Mouse (Mus musculus) liver, postnatal 0 days (tissue): Measurements from ENCODE around the gene 9130019O22Rik. TPM values are rescaled to one million over a fixed set of nuclear protein-coding genes. Genes with fewer than 3 reads are reported as not detected.
"Not testable (repeated sequence)": the region's sequence is repeated elsewhere in the genome, so short reads cannot be mapped to it uniquely, and the experiment has no call there.

Source experiments
- ATAC-seq: fragments of 200-750 bp; cut with Nextera tagmentation; 2 replicates; pipeline ENCODE4 v1.8.0; 2017; ENCODE audit warnings: mild to moderate bottlenecking, moderate library complexity
- DNase-seq: peaks from one replicate; pipeline ENCODE4 v3.0.0-alpha.2; 2016
- H3K27ac ChIP-seq: fragments of 300-500 bp; sonication (generic); 2 replicates; pipeline ENCODE4 v1.5.1; 2014; ENCODE audit warnings: antibody characterized with exemption, moderate library complexity, mild to moderate bottlenecking, low read depth
- H3K27me3 ChIP-seq: fragments of 300-500 bp; sonication (generic); 2 replicates; pipeline ENCODE4 v1.6.1; 2014; ENCODE audit warnings: low read length, control low read depth, mixed read lengths; ENCODE audit not compliant: insufficient read depth
- H3K36me3 ChIP-seq: fragments of 300-500 bp; sonication (generic); replicated peaks from 2 replicates; pipeline ENCODE4 v1.6.1; 2014; ENCODE audit warnings: mild to moderate bottlenecking, control low read depth, low read length, moderate library complexity, mixed read lengths; ENCODE audit not compliant: insufficient read depth
- H3K4me1 ChIP-seq: fragments of 300-500 bp; sonication (generic); 2 replicates; pipeline ENCODE4 v1.6.1; 2014; ENCODE audit warnings: antibody characterized with exemption, mild to moderate bottlenecking, control low read depth; ENCODE audit not compliant: insufficient read depth
- H3K4me2 ChIP-seq: fragments of 300-500 bp; sonication (generic); 2 replicates; pipeline ENCODE4 v1.6.1; 2014; ENCODE audit warnings: low read depth, mild to moderate bottlenecking, low read length, moderate library complexity, mixed read lengths
- H3K4me3 ChIP-seq: fragments of 300-500 bp; sonication (generic); 2 replicates; pipeline ENCODE4 v1.5.1; 2014; ENCODE audit warnings: low read depth, low read length
- H3K9ac ChIP-seq: fragments of 300-500 bp; sonication (generic); replicated peaks from 2 replicates; pipeline ENCODE4 v1.6.1; 2014; ENCODE audit warnings: mild to moderate bottlenecking, moderate library complexity
- H3K9me3 ChIP-seq: fragments of 300-500 bp; sonication (generic); 2 replicates; pipeline ENCODE4 v1.6.1; 2016; ENCODE audit warnings: mild to moderate bottlenecking, control low read depth, low read length, mixed read lengths
- CTCF ChIP-seq: sonication (generic); IDR thresholded peaks from 2 replicates; pipeline ENCODE4 v1.5.1; 2016; ENCODE audit warnings: antibody characterized with exemption, low read depth
- EP300 ChIP-seq: IDR thresholded peaks from 2 replicates; pipeline ENCODE4 v1.6.1; 2016; ENCODE audit warnings: antibody characterized with exemption, low read depth, mild to moderate bottlenecking
- WGBS: fragments of 180-500 bp; shearing (Covaris S2); extraction: QIAGEN DNeasy Blood & Tissue Kit; methylation state at CpG from one replicate; pipeline ENCODE4 v1.1.7; 2014; ENCODE audit not compliant: insufficient replicate concordance; 5-methylcytosine and 5-hydroxymethylcytosine counted together
- polyA plus RNA-seq: library from polyadenylated mRNA; unstranded; fragments of >200 nt; fragmentation: Nextera tagmentation; extraction: Ambion mirVana; gene quantifications from 2 replicates; pipeline ENCODE4 v1.2.1, GENCODE M21; 2015

Gene 9130019O22Rik
- polyA plus RNA-seq, 1 experiment from 2014 or later = 1.2 TPM

DNA sequence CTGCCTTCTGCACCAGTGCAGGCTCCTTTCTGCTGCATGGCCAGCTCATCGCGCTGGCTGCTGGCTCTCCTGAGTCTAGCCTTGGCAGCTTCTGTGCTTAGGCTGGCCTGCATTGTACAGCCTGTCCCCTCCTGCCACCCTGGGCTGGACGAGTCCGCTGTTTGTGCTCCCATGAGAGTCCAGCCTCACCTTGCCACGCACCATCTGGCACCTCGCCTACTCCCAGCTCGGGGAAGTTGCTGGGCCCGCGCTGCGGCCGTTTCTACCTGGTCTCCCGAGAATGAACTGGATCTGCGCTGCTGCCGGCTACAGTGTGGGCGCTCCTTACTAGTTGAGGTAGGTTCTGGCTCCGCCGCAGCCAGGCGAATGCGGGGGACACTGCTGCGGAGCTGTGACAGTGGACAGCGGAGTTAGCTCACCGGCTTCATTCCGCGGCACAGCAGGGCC is 23.5 kb downstream of the 9130019O22Rik start:
- 9% methylated on average over 24 of the region's 24 CpGs for WGBS
- Histone ChIP-seq H3K9ac (peak overlapping the region; percentile 35; the same call in 1 of the 2 replicates), H3K9me3 (no peaks in the 10 kb centered on the region), H3K36me3 (no peaks in the 10 kb centered on the region), H3K4me1 (0 out of 2 replicates have a peak, but pooled peaks cover 3% of the 10 kb centered on the region), H3K27ac (no peak overlapping the region), H3K4me3 (peak overlapping the region; percentile 19), H3K4me2 (peak overlapping the region; percentile 54), H3K27me3 (no peaks in the 10 kb centered on the region)
- TF ChIP-seq EP300 = no peak
- no peak for TF ChIP-seq CTCF
- ATAC-seq = no peak
- peak; percentile 51 for DNase-seq

GRCm38 (mm10) chr7:127362418-127362817 is 24.5 kb downstream of the 9130019O22Rik start:
- not testable (repeated sequence) for H3K36me3 ChIP-seq, H3K27me3 ChIP-seq, ATAC-seq, H3K9me3 ChIP-seq, DNase-seq, H3K9ac ChIP-seq, H3K4me1 ChIP-seq, H3K27ac ChIP-seq
- Histone ChIP-seq H3K4me2 (peak overlapping the region; percentile 61), H3K4me3 (peak overlapping the region; percentile 31; the same call in 1 of the 2 replicates)
- WGBS = 25% methylated on average over 13 of the region's 13 CpGs
- TF ChIP-seq CTCF = peak; percentile 91

GRCm38 (mm10) chr7:127361449-127361848 is 25.5 kb downstream of the 9130019O22Rik start:
- Histone ChIP-seq H3K9ac (no peak overlapping the region), H3K36me3 (no peaks in the 10 kb centered on the region), H3K9me3 (no peaks in the 10 kb centered on the region), H3K4me3 (no peak overlapping the region), H3K27me3 (no peaks in the 10 kb centered on the region), H3K4me2 (no peak overlapping the region), H3K27ac (no peak overlapping the region), H3K4me1 (0 out of 2 replicates have a peak, but pooled peaks cover 3% of the 10 kb centered on the region)
- TF ChIP-seq CTCF = no peak
- no peak for TF ChIP-seq EP300
- peak; percentile 72 for DNase-seq
- 43% methylated on average over 13 of the region's 13 CpGs for WGBS
- ATAC-seq = peak; percentile 96

DNA sequence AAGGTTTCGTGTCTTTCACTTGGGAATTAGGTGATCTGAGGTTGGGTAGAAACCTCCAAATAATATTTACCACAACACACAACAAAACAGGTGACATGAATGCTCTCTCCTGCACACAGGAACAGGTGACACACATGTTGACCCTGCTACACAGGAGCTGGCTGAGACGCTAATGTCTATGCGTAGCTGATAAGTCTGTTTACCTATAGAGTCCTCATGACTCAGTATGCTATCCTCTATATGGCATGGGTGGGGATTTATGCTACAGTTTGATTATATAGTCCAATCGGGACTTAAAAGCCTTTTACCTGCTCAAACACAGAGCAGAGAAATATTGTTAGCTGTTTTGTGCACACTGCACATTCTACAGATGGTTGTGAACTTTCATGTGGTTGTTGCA is 26.7 kb downstream of the 9130019O22Rik start:
- WGBS = 58% methylated on average over 4 of the region's 4 CpGs
- no peaks in the 10 kb centered on the region for H3K36me3 ChIP-seq
- DNase-seq = no peak
- no peak overlapping the region for H3K4me3 ChIP-seq
- no peaks in the 10 kb centered on the region for H3K27me3 ChIP-seq
- no peak for ATAC-seq
- 0 out of 2 replicates have a peak, but pooled peaks cover 5% of the 10 kb centered on the region for H3K4me1 ChIP-seq
- no peaks in the 10 kb centered on the region for H3K9me3 ChIP-seq
- H3K4me2 ChIP-seq = no peak overlapping the region
- H3K9ac ChIP-seq = no peak overlapping the region
- no peak overlapping the region for H3K27ac ChIP-seq
- TF ChIP-seq EP300 = no peak
- TF ChIP-seq CTCF = no peak

DNA sequence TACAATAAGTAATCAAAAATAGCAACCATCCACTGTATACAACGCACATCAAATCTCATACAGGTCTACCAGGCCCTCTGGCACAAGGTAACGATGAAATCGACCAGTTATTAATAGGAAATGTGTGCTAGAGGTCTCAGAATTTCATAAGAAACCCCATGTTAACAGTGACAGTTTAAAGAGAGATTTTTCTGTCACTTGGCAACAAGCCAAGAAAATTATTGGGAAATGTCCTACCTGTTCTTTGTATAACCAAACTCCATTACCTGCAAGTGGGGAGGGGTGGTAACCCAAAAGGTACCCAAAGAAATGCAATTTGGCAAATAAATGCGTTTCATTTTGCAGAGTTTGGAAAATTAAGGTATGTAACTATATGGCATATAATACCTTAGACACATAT is 28.5 kb downstream of the 9130019O22Rik start:
- H3K27ac ChIP-seq = no peak overlapping the region
- DNase-seq = no peak

GRCm38 (mm10) chr7:127357871-127358270 is 29.1 kb downstream of the 9130019O22Rik start:
- H3K4me3 ChIP-seq = no peak overlapping the region
- whole genome bisulfite sequencing = 60% methylated on average over 2 of the region's 2 CpGs
- H3K4me2 ChIP-seq = no peak overlapping the region
- ATAC-seq = no peak
- no peaks in the 10 kb centered on the region for H3K36me3 ChIP-seq
- H3K27me3 ChIP-seq = no peaks in the 10 kb centered on the region
- DNase-seq = no peak
- H3K9me3 ChIP-seq = no peaks in the 10 kb centered on the region
- no peak overlapping the region for H3K9ac ChIP-seq
- H3K27ac ChIP-seq = no peak overlapping the region
- TF ChIP-seq EP300 (no peak), CTCF (no peak)
- H3K4me1 ChIP-seq = 0 out of 2 replicates have a peak, but pooled peaks cover 2% of the 10 kb centered on the region

More for the DNA sequence above, 28.5 kb downstream of the 9130019O22Rik start:
- no peaks in the 10 kb centered on the region for H3K9me3 ChIP-seq
- 0 out of 2 replicates have a peak, but pooled peaks cover 4% of the 10 kb centered on the region for H3K4me1 ChIP-seq
- no peaks in the 10 kb centered on the region for H3K36me3 ChIP-seq
- no peak overlapping the region for H3K4me2 ChIP-seq
- no peak overlapping the region for H3K9ac ChIP-seq
- TF ChIP-seq CTCF (no peak), EP300 (no peak)
- no peak for ATAC-seq
- no peak overlapping the region for H3K4me3 ChIP-seq
- no peaks in the 10 kb centered on the region for H3K27me3 ChIP-seq
- 59% methylated on average over 4 of the region's 4 CpGs for WGBS
